Mouse (Mus musculus): ENCODE measurements around the gene C77080.
A peak's percentile ranks its signal among the peaks of the same experiment; 100 is the strongest.

C77080 gene

GRCm38 (mm10) chr4:129218569-129219175, 42.5 kb downstream of the C77080 start:
- no peak for DNase-seq (ENCODE audit: low spot score in 2 of 2)

GRCm38 (mm10) chr4:129212486-129212885, 48.7 kb downstream of the C77080 start:
- DNase-seq (ENCODE audit: low spot score in 2 of 2), result peak in 1 of 2 experiments; percentile 38

- DNase-seq (ENCODE audit: low spot score in 2 of 2), result no peak
Measured at GRCm38 (mm10) chr4:129211461-129211860, 49.7 kb downstream of the C77080 start.

DNA sequence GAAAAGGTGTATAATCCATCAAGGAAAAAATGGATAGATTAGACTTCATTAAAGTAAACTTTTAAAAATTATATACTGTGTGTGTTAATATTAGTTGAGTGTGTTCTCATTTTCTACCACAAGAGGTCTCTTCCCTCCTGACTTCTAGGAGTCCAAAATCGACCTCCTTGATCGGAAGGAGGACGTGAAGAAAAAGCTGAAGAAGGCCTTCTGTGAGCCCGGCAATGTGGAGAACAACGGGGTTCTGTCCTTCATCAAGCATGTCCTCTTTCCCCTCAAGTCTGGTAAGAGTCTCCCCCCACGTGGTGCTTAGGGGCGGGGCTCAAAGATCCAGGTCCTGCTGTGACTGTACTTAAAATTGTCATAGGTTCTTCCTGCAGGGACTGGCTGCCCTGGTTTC, 51.7 kb downstream of the C77080 start:
- DNase-seq (ENCODE audit: low spot score in 2 of 2), result no peak

GRCm38 (mm10) chr4:129206792-129207191, 54.4 kb downstream of the C77080 start:
- no peak for DNase-seq (ENCODE audit: low spot score in 2 of 2)

DNA sequence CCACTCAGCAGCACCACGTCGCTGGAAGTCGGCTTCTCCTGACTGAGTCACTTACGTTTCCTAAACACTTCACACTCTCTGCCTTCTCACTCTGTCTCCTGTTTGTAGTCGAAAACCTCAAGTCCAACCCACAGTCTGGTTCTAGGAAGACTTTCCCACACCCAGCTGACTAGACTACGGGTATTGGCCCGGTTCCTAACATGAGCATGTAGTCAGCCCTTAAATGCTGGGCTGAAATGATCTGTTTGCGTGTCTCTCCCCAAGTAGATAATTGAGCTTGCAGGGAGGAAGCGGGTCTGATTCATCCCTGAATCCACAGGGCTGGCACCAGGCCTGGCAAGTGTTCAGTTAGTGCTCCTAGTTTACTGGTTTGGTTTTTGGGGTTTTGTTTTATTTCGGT, 56.5 kb downstream of the C77080 start:
- DNase-seq (ENCODE audit: low spot score in 2 of 2), result no peak

- no peak for DNase-seq (ENCODE audit: low spot score in 2 of 2)
Measured at GRCm38 (mm10) chr4:129197514-129197913, 63.7 kb downstream of the C77080 start.

DNA sequence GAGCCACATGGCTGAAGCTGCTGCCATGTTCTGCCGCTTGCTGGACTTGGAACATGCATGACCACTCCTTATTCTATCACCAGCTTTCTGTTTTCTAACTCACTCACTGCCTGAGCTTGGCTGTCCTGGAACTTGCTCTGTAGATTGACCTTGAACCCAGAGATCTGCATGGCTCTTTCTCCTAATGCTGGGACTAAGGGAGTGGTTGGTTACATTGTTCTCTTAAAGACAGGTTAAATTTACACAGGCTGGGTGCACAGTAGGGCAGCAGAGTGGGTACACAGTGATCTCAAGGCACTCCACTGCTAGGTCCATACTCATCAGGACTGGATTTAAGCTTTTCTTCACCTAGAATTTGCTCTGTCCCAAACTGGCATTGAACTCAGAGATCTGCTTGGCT, 66.9 kb downstream of the C77080 start:
- DNase-seq (ENCODE audit: low spot score in 2 of 2), result no peak

- no peak for DNase-seq (ENCODE audit: low spot score in 2 of 2)
Measured at GRCm38 (mm10) chr4:129191691-129192090, 69.5 kb downstream of the C77080 start.

GRCm38 (mm10) chr4:129190538-129190937, 70.7 kb downstream of the C77080 start:
- DNase-seq (ENCODE audit: low spot score in 2 of 2), result no peak

DNA sequence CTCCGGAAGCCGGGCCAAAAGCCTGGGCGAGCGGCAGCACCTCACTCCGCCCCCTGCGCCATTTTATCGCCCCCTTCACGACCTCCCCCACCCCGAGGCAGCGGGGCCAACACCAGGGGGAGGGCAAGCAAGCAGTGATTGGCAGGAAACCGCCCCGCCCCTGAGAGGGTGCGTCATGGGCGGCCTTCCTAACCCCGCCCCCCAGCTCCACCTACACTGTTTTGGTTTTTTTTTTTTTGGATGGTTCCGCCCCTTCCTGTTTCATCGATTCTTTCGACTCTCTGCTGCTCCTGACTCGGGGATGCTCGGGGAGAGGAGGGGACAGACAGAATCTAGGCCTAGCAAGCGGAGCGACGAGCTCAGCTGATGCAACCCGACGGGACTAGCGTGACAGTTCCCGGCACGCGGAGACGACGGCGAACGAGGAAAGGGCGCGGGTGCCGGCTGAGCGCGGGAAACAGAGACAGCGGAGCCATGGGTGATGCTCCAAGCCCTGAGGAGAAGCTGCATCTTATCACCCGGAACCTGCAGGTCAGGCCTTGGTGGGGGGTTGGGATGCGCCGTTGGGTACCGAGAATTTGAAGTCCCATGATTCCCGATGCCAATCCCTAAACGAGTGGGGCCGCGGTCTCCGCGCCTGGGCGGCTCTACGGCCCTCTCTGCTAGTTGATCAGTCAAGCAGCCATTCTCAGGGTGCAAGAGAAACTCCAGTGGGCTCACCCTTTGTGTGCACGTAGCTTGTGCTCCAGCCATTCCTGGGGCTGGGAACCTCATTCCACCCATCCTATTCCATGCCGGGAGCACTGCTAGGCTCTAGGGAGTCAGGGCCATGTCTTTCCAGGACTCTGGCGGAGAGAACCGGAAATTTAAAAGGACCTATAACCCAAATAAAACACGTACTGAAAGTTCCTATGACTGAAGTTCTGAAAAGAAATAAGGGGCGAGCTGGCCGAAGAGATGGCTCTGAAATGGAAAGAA, 71.4 kb downstream of the C77080 start, which contains the start of the genes S100pbp and Yars:
S100pbp (minus strand) TSS at position 186 of the 978 bp plus-strand sequence.
Yars (plus strand) TSS at position 219 of the 978 bp plus-strand sequence.
- DNase-seq (ENCODE audit: low spot score in 2 of 2), result peak; percentile 99

- DNase-seq (ENCODE audit: low spot score in 2 of 2), result peak; percentile 44 to 59
Measured at GRCm38 (mm10) chr4:129188803-129189541, 72.2 kb downstream of the C77080 start.

DNA sequence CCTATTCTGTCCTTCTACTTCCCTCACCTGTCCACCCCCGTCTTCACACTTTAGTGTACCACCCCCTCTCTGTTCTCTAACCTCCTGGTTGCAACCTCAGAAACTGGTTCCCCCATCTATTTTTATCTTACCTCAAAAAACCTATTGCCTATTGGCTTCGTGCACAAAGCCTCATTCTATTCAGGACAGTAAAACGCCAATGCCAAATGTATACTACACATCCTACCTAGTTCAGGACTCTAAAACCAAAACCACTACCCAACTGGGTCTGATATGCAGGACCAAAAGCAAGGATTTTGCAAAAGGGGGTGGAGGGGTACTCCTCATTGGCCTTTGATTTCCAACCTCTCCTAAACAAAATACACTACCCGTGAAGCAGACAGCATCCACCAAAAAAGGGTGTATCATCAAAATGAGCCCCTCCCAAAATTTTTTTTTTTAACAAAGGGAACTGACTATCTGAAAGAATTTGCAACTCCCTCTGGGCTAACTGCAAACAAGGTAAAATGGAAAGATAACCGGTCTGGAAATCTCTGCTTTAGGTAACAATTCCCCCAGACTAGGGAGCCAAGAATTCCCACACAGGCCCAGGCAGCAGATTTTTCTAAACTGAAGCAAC, 73.1 kb downstream of the C77080 start:
- DNase-seq (ENCODE audit: low spot score in 2 of 2), result no peak

DNA sequence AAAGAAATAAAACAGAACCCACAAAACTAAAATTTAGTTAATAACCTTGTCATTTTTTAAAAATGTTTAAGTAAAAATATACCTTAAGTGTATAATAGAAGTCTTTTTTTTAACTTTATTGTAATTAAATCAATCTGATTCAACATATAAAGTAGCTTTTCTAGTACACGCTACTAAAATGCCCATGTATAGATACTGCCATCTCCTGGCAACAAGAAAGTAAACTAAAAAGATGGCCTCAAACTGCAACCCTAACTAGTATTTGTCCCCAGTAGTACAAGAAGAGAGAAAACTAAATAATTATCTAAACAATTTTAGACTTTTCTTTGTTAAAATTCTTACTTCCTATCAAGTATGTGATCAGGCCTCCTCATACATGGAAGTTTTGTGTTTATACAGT, 81.6 kb downstream of the C77080 start:
- no peak for DNase-seq (ENCODE audit: low spot score in 2 of 2)

- DNase-seq (ENCODE audit: low spot score in 2 of 2), result no peak
Measured at GRCm38 (mm10) chr4:129172529-129172928, 88.7 kb downstream of the C77080 start.
